Mouse (Mus musculus): Measurements from ENCODE around the gene Bivm.
A peak's percentile ranks its signal among the peaks of the same experiment; 100 is the strongest.

Bivm gene

DNA sequence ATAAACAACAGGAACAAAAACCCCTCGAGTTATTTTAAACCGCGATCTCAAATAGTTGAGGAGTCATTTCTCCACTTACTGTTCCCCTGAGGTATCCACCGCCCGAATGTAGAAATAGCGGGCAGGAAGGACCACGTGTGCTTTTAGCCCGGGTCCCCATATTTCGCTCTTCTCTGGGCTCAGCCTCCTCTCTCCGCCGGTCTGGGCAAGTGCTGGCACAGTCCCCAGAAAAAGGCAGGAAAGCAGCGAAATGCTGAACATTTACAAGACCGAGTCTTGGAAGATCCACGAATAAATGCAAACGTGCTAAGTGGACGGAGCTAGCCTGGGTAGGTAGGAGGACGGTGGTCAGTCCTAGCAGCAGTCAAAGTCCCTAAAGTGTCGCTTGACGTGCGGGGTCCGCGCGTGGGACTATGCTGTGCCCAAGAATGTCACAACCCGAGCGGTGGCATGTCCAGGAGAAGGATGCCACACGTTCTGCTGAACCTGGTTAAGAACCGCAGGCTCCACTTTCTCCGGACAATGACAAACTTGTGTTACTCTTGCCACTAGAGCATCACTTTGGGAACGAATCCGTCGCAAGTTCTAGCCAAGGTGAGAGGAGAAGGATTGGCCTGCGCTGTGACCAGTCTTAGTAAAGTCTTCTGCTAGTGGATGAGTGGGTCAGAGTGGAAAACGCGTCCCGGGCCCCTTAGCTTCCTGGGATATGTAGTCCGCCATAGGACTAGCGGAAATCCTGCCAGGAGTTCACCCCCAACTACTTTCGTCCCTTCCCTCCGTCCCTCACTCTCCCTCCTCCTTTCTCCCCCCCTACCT is at the start of gene Bivm, which contains the start of gene Kdelc1:
Bivm (plus strand) TSS at position 719 of the 816 bp plus-strand sequence.
Kdelc1 (minus strand) TSS at position 570 of the 816 bp plus-strand sequence.
- peak; percentile 33 to 70 for DNase-seq (ENCODE audit: low spot score in 2 of 2)

- peak; percentile 53 to 61 for DNase-seq (ENCODE audit: low spot score in 2 of 2)
These were observed 17.1 kb upstream of the Bivm start for GRCm38 (mm10) chr1:44101448-44102225.

DNA sequence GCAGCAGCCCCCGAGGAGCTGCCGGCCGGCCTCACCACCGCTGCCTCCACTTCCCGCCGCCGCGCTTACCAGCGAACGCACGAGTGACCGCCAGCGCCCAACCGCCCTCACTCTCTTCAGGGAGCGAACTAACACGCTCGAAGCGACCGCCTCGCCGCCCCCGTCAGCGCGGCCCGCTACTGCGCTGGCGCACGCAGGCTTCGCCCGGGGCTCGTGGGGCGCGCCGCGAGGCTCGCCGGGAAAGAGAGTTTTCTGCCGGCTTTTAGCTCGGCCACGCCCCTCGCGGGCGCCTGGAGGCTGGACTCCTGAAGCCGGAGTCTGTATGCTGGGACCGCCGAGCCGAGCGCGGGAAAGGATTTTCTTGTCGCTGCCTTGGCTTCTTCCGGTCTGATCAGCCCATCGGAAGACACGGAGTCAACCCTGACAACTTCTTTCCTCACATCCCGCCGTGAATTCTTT is 16.5 kb upstream of the Bivm start, which contains the start of gene Tex30:
Tex30 (minus strand) TSS at position 183 of the 459 bp plus-strand sequence.
- peak; percentile 87 to 95 for DNase-seq (ENCODE audit: low spot score in 2 of 2)

GRCm38 (mm10) chr1:44102939-44103338 is 15.8 kb upstream of the Bivm start:
- peak in 1 of 2 experiments; percentile 15 for DNase-seq (ENCODE audit: low spot score in 2 of 2)

DNA sequence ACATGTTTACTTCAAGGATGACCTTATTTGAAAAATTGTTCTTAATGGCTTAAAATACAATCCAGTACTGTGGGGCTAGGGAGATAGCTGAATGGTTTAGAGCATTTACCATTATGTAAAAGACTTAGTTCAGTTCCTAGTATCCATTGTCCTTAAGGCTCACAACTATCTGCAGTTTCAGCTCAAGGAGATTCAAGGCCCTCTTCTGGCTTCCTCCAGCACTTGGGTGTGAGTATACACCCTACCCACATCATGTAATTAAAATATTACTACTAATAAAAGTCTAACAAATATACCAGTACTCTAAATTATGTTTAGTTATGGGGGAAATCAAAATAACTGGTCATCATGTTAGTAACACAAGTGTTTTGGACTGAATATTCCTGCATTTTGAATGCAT is 1.2 kb upstream of the Bivm start:
- no peak for DNase-seq (ENCODE audit: low spot score in 2 of 2)

GRCm38 (mm10) chr1:44119201-44120073 is 680 bp downstream of the Bivm start:
- peak; percentile 36 to 72 for DNase-seq (ENCODE audit: low spot score in 2 of 2)

DNA sequence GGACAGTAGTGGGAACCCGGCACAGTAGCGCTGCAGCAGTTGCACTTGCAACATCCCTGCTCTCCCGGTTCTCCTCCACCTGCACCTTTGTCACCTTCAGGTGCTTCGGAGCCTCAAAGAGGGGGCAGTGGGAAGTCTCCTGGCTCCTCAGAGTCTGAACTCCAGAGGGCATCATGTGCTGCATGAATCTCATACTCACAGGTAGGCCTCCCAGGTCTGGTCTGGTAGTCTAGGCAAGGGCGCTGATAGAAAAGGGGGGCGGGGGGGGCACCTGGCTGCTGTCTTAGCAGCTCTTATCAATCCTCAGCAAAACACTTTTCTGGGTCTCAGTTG is 1.3 kb downstream of the Bivm start:
- DNase-seq (ENCODE audit: low spot score in 2 of 2), result no peak

DNA sequence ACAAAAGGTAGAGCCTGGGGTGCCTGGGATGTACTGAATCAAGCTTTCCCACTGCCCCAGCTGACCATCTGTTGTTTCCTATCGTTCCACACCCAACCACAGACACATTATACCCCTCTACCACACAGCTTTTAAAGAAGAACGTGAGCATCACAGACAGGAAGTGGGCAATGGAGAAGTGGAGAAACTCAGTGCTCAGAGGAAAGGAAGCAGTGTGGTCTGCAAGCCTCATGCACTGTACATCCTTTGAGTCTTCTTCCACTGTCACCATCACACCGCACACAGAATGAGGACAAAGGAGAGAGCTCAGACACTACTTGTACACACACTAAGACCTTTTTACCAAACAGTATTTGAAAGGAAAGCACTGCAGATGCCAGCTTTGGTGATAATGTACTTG is 3.5 kb downstream of the Bivm start:
- no peak for DNase-seq (ENCODE audit: low spot score in 2 of 2)

DNA sequence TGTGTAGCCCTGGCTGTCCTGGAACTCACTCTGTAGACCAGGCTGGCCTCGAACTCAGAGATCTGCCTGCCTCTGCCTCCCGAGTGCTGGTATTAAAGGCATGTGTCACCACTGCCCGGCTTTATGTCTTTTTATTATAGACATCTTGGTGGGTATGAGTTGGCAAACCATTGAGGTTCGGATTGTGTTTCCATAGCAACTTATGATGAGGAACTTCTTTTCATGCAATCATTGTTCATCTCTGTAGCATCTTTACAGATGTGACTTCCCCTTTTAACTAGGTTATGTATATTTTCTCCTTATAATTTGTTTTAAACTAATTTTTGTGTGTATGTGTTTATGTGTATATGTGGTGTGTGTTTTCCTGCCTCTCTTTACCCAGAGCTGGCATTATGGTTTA is 6.8 kb downstream of the Bivm start:
- no peak for DNase-seq (ENCODE audit: low spot score in 2 of 2)

DNA sequence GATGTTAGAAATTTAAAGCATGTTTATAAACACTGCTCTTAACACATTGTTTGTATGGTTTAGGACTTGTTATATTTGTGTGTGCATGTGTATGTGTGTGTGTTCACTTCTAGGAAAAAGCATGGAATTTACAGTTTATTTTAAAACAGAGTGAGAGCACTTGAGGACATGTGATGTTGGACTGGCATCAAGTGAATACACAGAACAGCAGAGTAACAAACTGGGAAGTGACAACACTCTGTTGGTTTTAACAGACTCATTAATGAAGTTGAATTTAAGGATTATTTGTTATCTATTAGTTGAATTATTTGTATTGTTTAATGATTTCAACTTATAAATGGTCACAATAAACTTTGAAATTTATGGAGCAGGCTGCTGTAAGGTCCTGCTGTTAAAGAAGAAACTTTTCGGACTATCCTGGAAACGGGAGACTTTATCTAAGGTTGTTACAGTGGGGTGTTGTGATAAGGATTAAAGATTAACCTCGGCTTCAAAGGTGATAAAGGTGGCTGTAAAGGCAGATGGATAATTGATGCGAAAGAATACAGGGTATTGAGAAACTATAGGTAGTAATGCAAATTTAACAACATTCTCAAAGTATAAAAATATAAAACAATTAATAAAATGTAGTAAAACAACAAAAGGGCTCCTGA is 11.3 kb downstream of the Bivm start:
- DNase-seq (ENCODE audit: low spot score in 2 of 2), result no peak

DNA sequence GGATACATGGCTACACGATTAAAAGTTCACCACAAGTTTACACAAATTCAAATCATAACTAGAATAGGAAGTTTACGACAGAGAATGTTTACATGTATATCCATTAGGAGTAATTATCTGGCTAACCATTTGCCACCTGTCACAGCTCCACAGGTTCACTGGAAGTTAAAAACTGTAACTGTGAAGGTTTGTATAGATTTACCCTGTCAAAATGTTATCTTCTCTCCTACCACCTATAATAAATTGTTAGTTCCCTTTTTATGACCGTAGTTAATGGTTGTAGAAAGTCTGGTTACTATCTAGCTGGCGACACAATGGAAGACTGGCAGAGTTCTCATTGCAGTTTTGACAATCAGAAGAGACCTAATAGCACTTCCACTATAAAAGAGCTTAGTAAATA is 21.5 kb downstream of the Bivm start:
- DNase-seq (ENCODE audit: low spot score in 2 of 2), result no peak

DNA sequence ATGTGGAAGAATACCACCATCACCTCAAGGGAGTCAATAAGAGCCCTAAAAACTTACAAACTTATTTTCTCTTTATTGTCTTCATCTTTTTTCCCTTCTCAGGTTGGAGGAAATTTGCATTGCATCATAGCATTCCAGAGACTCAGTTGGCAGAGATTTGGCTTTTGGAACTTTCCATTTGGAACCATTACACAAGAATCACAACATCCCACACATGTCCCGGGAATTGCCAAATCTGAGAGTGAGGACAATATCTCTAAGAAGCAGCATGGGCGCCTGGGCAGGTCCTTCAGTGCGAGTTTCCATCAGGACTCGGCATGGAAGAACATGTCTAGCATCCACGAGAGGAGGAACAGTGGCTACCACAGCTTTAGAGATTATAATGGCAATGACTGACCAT is 24.0 kb downstream of the Bivm start:
- DNase-seq (ENCODE audit: low spot score in 2 of 2), result no peak

- DNase-seq (ENCODE audit: low spot score in 2 of 2), result peak; percentile 60 to 73
These were observed 29.0 kb downstream of the Bivm start, which contains the start of gene Ercc5 for GRCm38 (mm10) chr1:44147563-44148381. TSS of gene Ercc5 (plus strand) at chr1:44147744.

DNA sequence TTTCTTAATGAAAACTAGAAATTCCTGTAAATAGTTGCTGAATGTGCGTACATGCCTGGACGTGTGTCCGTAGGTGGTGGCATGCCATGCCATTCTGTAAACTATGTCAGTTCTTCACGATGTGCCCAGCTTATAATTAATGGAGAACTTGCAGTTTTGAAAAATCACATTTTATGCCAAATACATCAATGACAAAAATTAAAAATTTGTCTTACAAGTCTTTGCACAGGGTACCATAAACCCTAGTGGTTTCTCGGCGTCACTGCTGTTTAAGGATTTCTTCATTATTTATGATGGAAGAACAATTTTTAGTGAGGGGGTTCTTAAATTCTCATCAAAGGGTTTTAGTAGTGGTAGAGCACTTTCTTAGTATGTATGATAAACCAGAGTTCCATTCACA is 29.9 kb downstream of the Bivm start:
- no peak for DNase-seq (ENCODE audit: low spot score in 2 of 2)

DNA sequence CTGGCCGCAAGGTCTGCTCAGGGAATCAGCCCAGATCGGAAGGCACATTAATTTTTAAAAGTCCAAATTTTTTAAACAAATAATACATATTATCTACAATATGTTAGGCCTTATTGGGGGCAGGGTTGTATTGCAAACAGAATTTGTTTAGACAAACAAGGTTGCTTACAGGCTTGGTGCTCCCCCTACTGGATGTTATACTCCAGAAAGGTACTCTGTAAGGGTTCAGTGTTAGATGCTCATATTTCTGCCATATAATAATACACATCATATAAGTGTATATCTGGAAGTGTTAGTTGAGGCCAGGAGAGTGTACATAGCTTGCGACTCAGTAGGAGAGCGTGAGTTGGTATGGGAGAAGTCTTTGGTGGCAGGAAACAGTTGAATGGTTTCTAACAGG is 36.5 kb downstream of the Bivm start:
- DNase-seq (ENCODE audit: low spot score in 2 of 2), result no peak

GRCm38 (mm10) chr1:44158317-44158716 is 39.6 kb downstream of the Bivm start:
- no peak for DNase-seq (ENCODE audit: low spot score in 2 of 2)

- no peak for DNase-seq (ENCODE audit: low spot score in 2 of 2)
These were observed 43.1 kb downstream of the Bivm start for GRCm38 (mm10) chr1:44161818-44162217.

DNA sequence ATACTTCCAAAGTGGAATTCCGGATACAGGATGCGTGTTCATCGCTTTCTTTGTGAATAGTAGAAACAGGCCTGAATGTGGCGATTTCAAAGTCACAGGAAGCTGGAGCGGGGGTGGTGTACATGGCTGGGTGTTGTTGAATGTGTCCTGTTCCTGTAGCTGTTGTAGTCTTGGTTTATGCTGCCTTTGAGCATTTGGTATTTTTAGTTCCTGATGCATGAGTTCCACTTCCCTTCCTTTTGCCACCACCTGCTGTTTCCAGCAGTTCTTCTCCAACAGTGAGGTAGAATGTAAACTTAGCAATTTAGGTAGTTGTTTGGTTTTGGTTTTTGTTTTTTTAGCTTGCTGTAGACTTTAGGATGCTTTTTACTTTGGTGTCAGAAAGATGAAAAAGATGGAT is 43.6 kb downstream of the Bivm start:
- DNase-seq (ENCODE audit: low spot score in 2 of 2), result no peak

- no peak for DNase-seq (ENCODE audit: low spot score in 2 of 2)
These were observed 49.2 kb downstream of the Bivm start for GRCm38 (mm10) chr1:44167859-44168383.

- no peak for DNase-seq (ENCODE audit: low spot score in 2 of 2)
These were observed 53.9 kb downstream of the Bivm start for GRCm38 (mm10) chr1:44172656-44173055.
